Mouse (Mus musculus) T-helper 17 cell (primary cell): ENCODE measurements around the gene Olfr1378.

ENCODE experiments used
- in situ Hi-C, 2 experiments: fragments of 300-600 bp; cut with MboI, MseI; formaldehyde crosslinking; loops; 1 replicate in 1 of 2; 2 replicates in 1 of 2; pipeline ENCODE4 v1.15.1; 2025; ENCODE audit warnings: high pct_unique_total_duplicates in 2 of 2

Olfr1378 gene

GRCm38 (mm10) chr11:50966230-50966629 lies at the start of gene Olfr1378:
Olfr1378 (plus strand) TSS chr11:50966530.
- in situ Hi-C loops: no loop called here

GRCm38 (mm10) chr11:50930469-50931014 lies 35.8 kb upstream of the Olfr1378 start:
- in situ Hi-C loops: no loop called here

GRCm38 (mm10) chr11:50931021-50931420 lies 35.3 kb upstream of the Olfr1378 start:
- in situ Hi-C loops: no loop called here

- in situ Hi-C loops: no loop called here
Measured at GRCm38 (mm10) chr11:50931451-50931866, 34.9 kb upstream of the Olfr1378 start, which contains the start of gene Zfp354b. Zfp354b (minus strand) TSS chr11:50931633.

- in situ Hi-C loops: no loop called here
Measured at GRCm38 (mm10) chr11:50932040-50932439, 34.3 kb upstream of the Olfr1378 start.

GRCm38 (mm10) chr11:50938435-50938834 lies 27.9 kb upstream of the Olfr1378 start:
- in situ Hi-C loops: no loop called here

GRCm38 (mm10) chr11:50939621-50940366 lies 26.5 kb upstream of the Olfr1378 start:
- in situ Hi-C loops: loop anchor here (5.0 to 10.0 kb wide), 2 partner anchors 93 to 595 kb away; no protein-coding TSS in a partner anchor

GRCm38 (mm10) chr11:50942386-50942785 lies 23.9 kb upstream of the Olfr1378 start:
- in situ Hi-C loops: loop anchor here (5.0 to 10.0 kb wide), 2 partner anchors 90 to 592 kb away; no protein-coding TSS in a partner anchor

GRCm38 (mm10) chr11:50943506-50943905 lies 22.8 kb upstream of the Olfr1378 start, which contains the start of gene 4933414I15Rik:
4933414I15Rik (minus strand) TSS chr11:50943765.
- in situ Hi-C loops: loop anchor here (5.0 to 10.0 kb wide), 2 partner anchors 89 to 591 kb away; no protein-coding TSS in a partner anchor

GRCm38 (mm10) chr11:50952290-50952689 lies 14.0 kb upstream of the Olfr1378 start:
- in situ Hi-C loops: loop anchor here in 1 of 2 experiments (10.0 kb wide), 1 partner anchor 1627 kb away; the partner anchor contains the start of gene Olfr1391

GRCm38 (mm10) chr11:50953665-50954064 lies 12.7 kb upstream of the Olfr1378 start, which contains the start of gene Prop1:
Prop1 (minus strand) TSS chr11:50953765.
- in situ Hi-C loops: loop anchor here in 1 of 2 experiments (10.0 kb wide), 1 partner anchor 1629 kb away; the partner anchor contains the start of gene Olfr1391

GRCm38 (mm10) chr11:50964886-50965285 lies 1.4 kb upstream of the Olfr1378 start:
- in situ Hi-C loops: no loop called here

- in situ Hi-C loops: no loop called here
Measured at GRCm38 (mm10) chr11:50977216-50977615, 10.9 kb downstream of the Olfr1378 start.

GRCm38 (mm10) chr11:50981667-50982066 lies 15.3 kb downstream of the Olfr1378 start, which contains the start of gene Olfr1377:
Olfr1377 (plus strand) TSS chr11:50981967.
- in situ Hi-C loops: no loop called here

GRCm38 (mm10) chr11:51003296-51003695 lies 37.0 kb downstream of the Olfr1378 start, which contains the start of gene Olfr51:
Olfr51 (plus strand) TSS chr11:51003596.
- in situ Hi-C loops: no loop called here

- in situ Hi-C loops: no loop called here
Measured at GRCm38 (mm10) chr11:51011821-51012220, 45.5 kb downstream of the Olfr1378 start.

- in situ Hi-C loops: no loop called here
Measured at GRCm38 (mm10) chr11:51013936-51014335, 47.6 kb downstream of the Olfr1378 start, which contains the start of gene Olfr54. Olfr54 (plus strand) TSS chr11:51014236.

GRCm38 (mm10) chr11:51016341-51016740 lies 50.0 kb downstream of the Olfr1378 start:
- in situ Hi-C loops: no loop called here
